Mouse (Mus musculus): ENCODE measurements around the gene Meis1.

Meis1 gene

DNA sequence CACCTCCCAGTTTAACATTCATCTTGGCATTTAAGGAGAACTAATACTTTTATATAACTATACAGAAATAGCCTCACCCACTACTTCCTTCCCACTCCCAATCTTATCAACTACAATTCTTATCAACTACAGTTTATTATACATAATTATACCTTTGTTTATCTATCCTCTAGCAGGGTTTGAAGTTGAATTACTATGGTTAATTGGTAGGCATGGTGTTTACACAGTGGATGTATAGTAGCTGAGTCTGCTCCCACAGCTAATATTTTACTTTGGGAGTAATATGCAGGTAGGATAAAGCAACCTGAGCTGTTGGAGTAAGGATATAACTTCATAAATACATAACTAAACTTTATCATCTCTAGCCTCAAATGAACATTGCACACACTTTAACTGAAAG, 188.7 kb downstream of the Meis1 start:
- no peak for DNase-seq (ENCODE audit: low read depth, low spot score)

Measured in c-Kit-negative CD71-positive TER-119-positive erythroid progenitor cells, embryonic 14.5 days (primary cell).